Mouse (Mus musculus) frontal cortex, adult 2 months (tissue): ENCODE measurements around the gene Homer2. TPM values are rescaled to one million over a fixed set of nuclear protein-coding genes. Genes with fewer than 3 reads are reported as not detected.

Experiments
- DNase-seq, 2 experiments: peaks; one replicate each; pipeline ENCODE4 v3.0.0; 2022; ENCODE audit warnings: low spot score in 1 of 2; ENCODE audit errors: extremely low spot score in 1 of 2
- polyA plus RNA-seq: library from polyadenylated mRNA; depleted of rRNA; stranded (reverse); fragments of >200 nt; gene quantifications from 2 replicates; pipeline ENCODE4 v1.2.3, GENCODE M21; 2012

Homer2 gene
- polyA plus RNA-seq, 1 experiment = 53.0 TPM

- DNase-seq = no peak
Measured at GRCm38 (mm10) chr7:81654946-81655718, 52.2 kb downstream of the Homer2 start.

- peak in 1 of 2 experiments; percentile 53 for DNase-seq
Measured at GRCm38 (mm10) chr7:81653988-81654387, 53.3 kb downstream of the Homer2 start.

- DNase-seq = no peak
Measured at GRCm38 (mm10) chr7:81652296-81652695, 55.0 kb downstream of the Homer2 start.

- no peak for DNase-seq
Measured at GRCm38 (mm10) chr7:81651284-81651683, 56.0 kb downstream of the Homer2 start.

GRCm38 (mm10) chr7:81649270-81649669 is 58.1 kb downstream of the Homer2 start:
- peak in 1 of 2 experiments; percentile 51 for DNase-seq

GRCm38 (mm10) chr7:81647959-81648358 is 59.4 kb downstream of the Homer2 start:
- DNase-seq = no peak

- DNase-seq = no peak
Measured at GRCm38 (mm10) chr7:81644551-81645235, 62.6 kb downstream of the Homer2 start.

GRCm38 (mm10) chr7:81641101-81641500 is 66.2 kb downstream of the Homer2 start:
- DNase-seq = no peak

- DNase-seq = no peak
Measured at GRCm38 (mm10) chr7:81632586-81632985, 74.7 kb downstream of the Homer2 start.

GRCm38 (mm10) chr7:81631261-81631660 is 76.1 kb downstream of the Homer2 start:
- peak; percentile 41 to 45 for DNase-seq

GRCm38 (mm10) chr7:81626460-81626859 is 80.9 kb downstream of the Homer2 start:
- DNase-seq = no peak

GRCm38 (mm10) chr7:81623767-81624166 is 83.6 kb downstream of the Homer2 start:
- DNase-seq = no peak

GRCm38 (mm10) chr7:81622793-81623192 is 84.5 kb downstream of the Homer2 start:
- DNase-seq = no peak

GRCm38 (mm10) chr7:81615031-81615430 is 92.3 kb downstream of the Homer2 start:
- no peak for DNase-seq

GRCm38 (mm10) chr7:81612856-81613635 is 94.3 kb downstream of the Homer2 start:
- DNase-seq = no peak

- peak in 1 of 2 experiments; percentile 30 for DNase-seq
Measured at GRCm38 (mm10) chr7:81610125-81610524, 97.2 kb downstream of the Homer2 start.

- no peak for DNase-seq
Measured at GRCm38 (mm10) chr7:81606452-81606851, 100.9 kb downstream of the Homer2 start.

GRCm38 (mm10) chr7:81605489-81605888 is 101.8 kb downstream of the Homer2 start:
- DNase-seq = no peak

GRCm38 (mm10) chr7:81604991-81605390 is 102.3 kb downstream of the Homer2 start:
- DNase-seq = no peak

GRCm38 (mm10) chr7:81599379-81600280 is 107.7 kb downstream of the Homer2 start:
- peak; percentile 47 to 61 for DNase-seq
